8 mouse cellular contexts compared by ENCODE assay signal in the genomic region with DNA sequence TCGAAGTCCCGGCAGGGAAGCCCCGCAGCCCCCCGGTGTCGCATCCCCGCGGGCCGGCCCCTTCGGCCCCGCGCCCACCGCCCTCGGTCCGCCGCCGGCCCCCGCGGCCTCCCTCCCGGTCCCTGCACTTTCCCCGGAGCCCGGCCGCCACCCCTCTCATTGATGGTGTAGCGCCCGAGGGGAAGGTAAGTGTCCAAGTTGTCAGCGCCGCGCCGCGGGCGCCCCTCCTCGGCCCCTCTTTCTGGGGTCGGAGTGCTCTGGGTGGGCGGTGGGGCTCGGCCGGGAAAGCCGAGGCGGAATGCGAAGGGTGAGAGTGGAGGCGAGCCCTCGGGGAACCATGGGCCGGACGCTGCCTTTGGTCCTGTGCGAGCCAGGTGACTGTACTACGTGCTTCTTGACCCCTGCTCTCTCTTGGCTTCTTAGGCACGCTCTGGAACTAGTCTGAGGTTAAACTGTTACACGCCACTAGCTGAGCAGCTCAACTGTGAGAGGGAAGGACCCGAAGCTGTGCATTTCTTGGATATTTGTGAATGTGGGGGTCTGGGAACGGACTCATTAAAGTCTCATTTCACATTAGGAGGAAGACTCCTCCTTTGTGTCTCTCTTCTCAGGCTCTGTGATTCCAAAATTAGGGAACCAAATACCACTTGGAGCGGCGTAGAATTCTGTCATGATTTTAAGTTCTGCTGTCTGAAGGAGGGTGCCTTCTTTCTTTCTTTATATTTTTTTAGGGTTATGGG. TPM values are rescaled to one million over a fixed set of nuclear protein-coding genes. Genes with fewer than 3 reads are reported as not detected.
A peak's percentile ranks its signal among the peaks of the same experiment; 100 is the strongest.
DNase-seq lines count a peak whose midpoint lies in the region; ATAC-seq and TF ChIP-seq lines count a peak whose summit lies in the region.

No protein-coding gene starts in this region.

- no peaks in the 10 kb centered on the region for H3K36me3 ChIP-seq in neural tube, embryonic 14.5 days (ENCODE audit: control insufficient read depth, insufficient read depth, low read length)

- DNase-seq in 3T3-L1 (ENCODE audit: low read depth, low spot score) (peak; percentile 50), MN1 (ENCODE audit: low spot score) (peak; percentile 47)
- peak; percentile 76 for DNase-seq in embryo, embryonic 10 days (ENCODE audit: low spot score)
- peak; percentile 37 to 68 for DNase-seq in heart, adult 18-20 months
- peak; percentile 82 for DNase-seq in kidney, adult 18-20 months
- DNase-seq in lung, adult 2 months, result peak; percentile 71
- peak; percentile 36 for DNase-seq in urinary bladder, postnatal 14 days (ENCODE audit: low spot score)

- TF ChIP-seq CTCF in lung, adult 2 months (IDR thresholded peaks at IDR 0.05; ENCODE audit: insufficient read depth, low read length), result no peak

- peak; percentile 21; the same call in 1 of the 2 replicates for ATAC-seq in neural tube, embryonic 14.5 days (ENCODE audit: low read depth)

- H3K9me3 ChIP-seq in neural tube, embryonic 14.5 days (ENCODE audit: control insufficient read depth, low read length), result no peaks in the 10 kb centered on the region

- H3K9ac ChIP-seq in neural tube, embryonic 14.5 days (replicated peaks; ENCODE audit: low read depth, low read length), result peak overlapping the region; percentile 99

- H3K27ac ChIP-seq in neural tube, embryonic 14.5 days (ENCODE audit: low read depth, low read length), result peak overlapping the region; percentile 90

- H3K27me3 ChIP-seq in neural tube, embryonic 14.5 days (ENCODE audit: control insufficient read depth, insufficient read depth, low read length), result no peaks in the 10 kb centered on the region

- WGBS in lung, adult 2 months, result under 1% methylated on average over 48 of the region's 50 CpGs
- under 1% methylated on average over 50 of the region's 50 CpGs for WGBS in neural tube, embryonic 14.5 days

- peak overlapping the region; percentile 92 for H3K4me2 ChIP-seq in neural tube, embryonic 14.5 days (ENCODE audit: low read depth, low read length)

- H3K4me3 ChIP-seq in lung, adult 2 months (replicated peaks; ENCODE audit: extremely low read depth, low read depth, low read length), result peak overlapping the region; percentile 99
- H3K4me3 ChIP-seq in neural tube, embryonic 14.5 days (ENCODE audit: low read depth, low read length), result peak overlapping the region; percentile 99

- no peak for TF ChIP-seq POLR2A in lung, adult 2 months (IDR thresholded peaks at IDR 0.05; ENCODE audit: borderline replicate concordance, extremely low read depth, low read depth, low read length)

- H3K4me1 ChIP-seq in lung, adult 2 months (ENCODE audit: control insufficient read depth, insufficient read depth, low read length), result peaks cover 4% of the 10 kb centered on the region; the same call in 1 of the 2 replicates
- peaks cover 11% of the 10 kb centered on the region; the same call in 1 of the 2 replicates for H3K4me1 ChIP-seq in neural tube, embryonic 14.5 days (ENCODE audit: control insufficient read depth, insufficient read depth, low read length)

RNA-seq across cellular contexts. Expression of a gene that starts 0.6 kb away (rescaled TPM):
- 10 to 100 TPM; 39.6 to 46.7 TPM for total RNA-seq in heart, adult 18-20 months (2021)
- polyA plus RNA-seq in lung, adult 2 months (2012; rRNA removed), result 36.0 and 42.0 TPM in 2 replicates
- polyA plus RNA-seq in neural tube, embryonic 14.5 days (2014; fragmentation: Nextera tagmentation; extraction: Ambion mirVana), result 50.5 and 50.7 TPM in 2 replicates

RNA-seq across cellular contexts. Expression of a gene that starts 45.5 kb away (rescaled TPM):
- 100 to 1,000 TPM; 118 to 148 TPM for total RNA-seq in heart, adult 18-20 months (2021)
- polyA plus RNA-seq in lung, adult 2 months (2012; rRNA removed), result 90.4 and 220 TPM in 2 replicates
- 974 and 1,050 TPM in 2 replicates for polyA plus RNA-seq in neural tube, embryonic 14.5 days (2014; fragmentation: Nextera tagmentation; extraction: Ambion mirVana)

Comparison
In these comparisons a context has a peak if more than half of its experiments do, and no peak if none do; other contexts are left out.
1. Peak in every context shown above with its lines: DNase-seq, ATAC-seq, H3K4me3 ChIP-seq and H3K27ac ChIP-seq.